Mouse (Mus musculus): Measurements from ENCODE around the gene Marcks. TPM values are rescaled to one million over a fixed set of nuclear protein-coding genes. Genes with fewer than 3 reads are reported as not detected.

Gene Marcks
- polyA plus RNA-seq, 1 experiment from 2014 or later: 99.9 TPM

GRCm38 (mm10) chr10:37157156-37157555, 18.4 kb upstream of the Marcks start:
- no peak overlapping the region for H3K4me3 ChIP-seq (ENCODE audit: low read depth, low read length)
- 0 out of 2 replicates have a peak, but pooled peaks cover 4% of the 10 kb centered on the region for H3K9me3 ChIP-seq (replicated peaks; ENCODE audit: control insufficient read depth, low read length)
- H3K4me1 ChIP-seq (ENCODE audit: control insufficient read depth, insufficient read depth, low read length): no peaks in the 10 kb centered on the region
- H3K4me2 ChIP-seq: no peak overlapping the region
- H3K9ac ChIP-seq (ENCODE audit: low read depth, low read length): no peak overlapping the region
- H3K27me3 ChIP-seq (ENCODE audit: control insufficient read depth, insufficient read depth, low read length): no peaks in the 10 kb centered on the region
- no peak for ATAC-seq (replicated peaks; ENCODE audit: insufficient number of reproducible peaks, low FRiP score, low TSS enrichment)
- H3K36me3 ChIP-seq (ENCODE audit: control insufficient read depth, insufficient read depth, low read length): no peaks in the 10 kb centered on the region
- no peak overlapping the region for H3K27ac ChIP-seq (ENCODE audit: low read depth, low read length)
- 89% methylated on average over 5 of the region's 5 CpGs for WGBS (ENCODE audit: insufficient replicate concordance)

- Histone ChIP-seq H3K4me2 (no peak overlapping the region), H3K9ac (ENCODE audit: low read depth, low read length) (no peak overlapping the region), H3K27me3 (ENCODE audit: control insufficient read depth, insufficient read depth, low read length) (no peaks in the 10 kb centered on the region), H3K4me3 (ENCODE audit: low read depth, low read length) (no peak overlapping the region), H3K36me3 (ENCODE audit: control insufficient read depth, insufficient read depth, low read length) (no peaks in the 10 kb centered on the region), H3K9me3 (replicated peaks; ENCODE audit: control insufficient read depth, low read length) (0 out of 2 replicates have a peak, but pooled peaks cover 4% of the 10 kb centered on the region), H3K4me1 (ENCODE audit: control insufficient read depth, insufficient read depth, low read length) (no peaks in the 10 kb centered on the region), H3K27ac (ENCODE audit: low read depth, low read length) (no peak overlapping the region)
- no peak for ATAC-seq (replicated peaks; ENCODE audit: insufficient number of reproducible peaks, low FRiP score, low TSS enrichment)
- 58% methylated on average over 1 of the region's 2 CpGs for WGBS (ENCODE audit: insufficient replicate concordance)
Observed at GRCm38 (mm10) chr10:37155131-37155530, 16.4 kb upstream of the Marcks start.

GRCm38 (mm10) chr10:37151539-37152271, 13.0 kb upstream of the Marcks start:
- H3K27me3 ChIP-seq (ENCODE audit: control insufficient read depth, insufficient read depth, low read length): no peaks in the 10 kb centered on the region
- 0 out of 2 replicates have a peak, but pooled peaks cover 2% of the 10 kb centered on the region for H3K9me3 ChIP-seq (replicated peaks; ENCODE audit: control insufficient read depth, low read length)
- no peaks in the 10 kb centered on the region for H3K4me1 ChIP-seq (ENCODE audit: control insufficient read depth, insufficient read depth, low read length)
- no peaks in the 10 kb centered on the region for H3K36me3 ChIP-seq (ENCODE audit: control insufficient read depth, insufficient read depth, low read length)
- H3K4me2 ChIP-seq: no peak overlapping the region
- no peak for ATAC-seq (replicated peaks; ENCODE audit: insufficient number of reproducible peaks, low FRiP score, low TSS enrichment)
- no peak overlapping the region for H3K9ac ChIP-seq (ENCODE audit: low read depth, low read length)
- H3K4me3 ChIP-seq (ENCODE audit: low read depth, low read length): no peak overlapping the region
- WGBS (ENCODE audit: insufficient replicate concordance): 85% methylated on average over 7 of the region's 7 CpGs
- H3K27ac ChIP-seq (ENCODE audit: low read depth, low read length): no peak overlapping the region

GRCm38 (mm10) chr10:37148016-37148415, 9.3 kb upstream of the Marcks start:
- no peaks in the 10 kb centered on the region for H3K36me3 ChIP-seq (ENCODE audit: control insufficient read depth, insufficient read depth, low read length)
- H3K4me1 ChIP-seq (ENCODE audit: control insufficient read depth, insufficient read depth, low read length): no peaks in the 10 kb centered on the region
- no peak overlapping the region for H3K27ac ChIP-seq (ENCODE audit: low read depth, low read length)
- no peaks in the 10 kb centered on the region for H3K27me3 ChIP-seq (ENCODE audit: control insufficient read depth, insufficient read depth, low read length)
- no peak overlapping the region for H3K4me3 ChIP-seq (ENCODE audit: low read depth, low read length)
- 58% methylated on average over 3 of the region's 3 CpGs for WGBS (ENCODE audit: insufficient replicate concordance)
- no peak for ATAC-seq (replicated peaks; ENCODE audit: insufficient number of reproducible peaks, low FRiP score, low TSS enrichment)
- H3K9me3 ChIP-seq (replicated peaks; ENCODE audit: control insufficient read depth, low read length): no peaks in the 10 kb centered on the region
- H3K4me2 ChIP-seq: no peak overlapping the region
- no peak overlapping the region for H3K9ac ChIP-seq (ENCODE audit: low read depth, low read length)

- H3K9ac ChIP-seq (ENCODE audit: low read depth, low read length): no peak overlapping the region
- H3K36me3 ChIP-seq (ENCODE audit: control insufficient read depth, insufficient read depth, low read length): no peaks in the 10 kb centered on the region
- no peak overlapping the region for H3K4me2 ChIP-seq
- no peak overlapping the region for H3K4me3 ChIP-seq (ENCODE audit: low read depth, low read length)
- H3K9me3 ChIP-seq (replicated peaks; ENCODE audit: control insufficient read depth, low read length): no peaks in the 10 kb centered on the region
- WGBS (ENCODE audit: insufficient replicate concordance): 75% methylated on average over 1 of the region's 1 CpGs
- no peak overlapping the region for H3K27ac ChIP-seq (ENCODE audit: low read depth, low read length)
- ATAC-seq (replicated peaks; ENCODE audit: insufficient number of reproducible peaks, low FRiP score, low TSS enrichment): no peak
- peaks cover 4% of the 10 kb centered on the region; the same call in 1 of the 2 replicates for H3K4me1 ChIP-seq (ENCODE audit: control insufficient read depth, insufficient read depth, low read length)
- H3K27me3 ChIP-seq (ENCODE audit: control insufficient read depth, insufficient read depth, low read length): no peaks in the 10 kb centered on the region
Observed at GRCm38 (mm10) chr10:37145456-37145855, 6.7 kb upstream of the Marcks start.

- Histone ChIP-seq H3K9me3 (replicated peaks; ENCODE audit: control insufficient read depth, low read length) (no peaks in the 10 kb centered on the region), H3K4me3 (ENCODE audit: low read depth, low read length) (peak overlapping the region; percentile 72), H3K27ac (ENCODE audit: low read depth, low read length) (no peak overlapping the region), H3K9ac (ENCODE audit: low read depth, low read length) (no peak overlapping the region), H3K36me3 (ENCODE audit: control insufficient read depth, insufficient read depth, low read length) (no peaks in the 10 kb centered on the region), H3K4me1 (ENCODE audit: control insufficient read depth, insufficient read depth, low read length) (peaks cover 4% of the 10 kb centered on the region; the same call in 1 of the 2 replicates), H3K27me3 (ENCODE audit: control insufficient read depth, insufficient read depth, low read length) (no peaks in the 10 kb centered on the region), H3K4me2 (peak overlapping the region; percentile 94)
- WGBS (ENCODE audit: insufficient replicate concordance): 58% methylated on average over 4 of the region's 4 CpGs
- ATAC-seq (replicated peaks; ENCODE audit: insufficient number of reproducible peaks, low FRiP score, low TSS enrichment): no peak
Observed at GRCm38 (mm10) chr10:37141621-37142020, 2.9 kb upstream of the Marcks start.

- Histone ChIP-seq H3K4me3 (ENCODE audit: low read depth, low read length) (peak overlapping the region; percentile 72), H3K27ac (ENCODE audit: low read depth, low read length) (peak overlapping the region; percentile 96), H3K36me3 (ENCODE audit: control insufficient read depth, insufficient read depth, low read length) (no peaks in the 10 kb centered on the region), H3K4me1 (ENCODE audit: control insufficient read depth, insufficient read depth, low read length) (peaks cover 4% of the 10 kb centered on the region; the same call in 1 of the 2 replicates), H3K9ac (ENCODE audit: low read depth, low read length) (peak overlapping the region; percentile 99), H3K27me3 (ENCODE audit: control insufficient read depth, insufficient read depth, low read length) (no peaks in the 10 kb centered on the region), H3K4me2 (peak overlapping the region; percentile 94), H3K9me3 (replicated peaks; ENCODE audit: control insufficient read depth, low read length) (no peaks in the 10 kb centered on the region)
- 1% methylated on average over 45 of the region's 47 CpGs for WGBS (ENCODE audit: insufficient replicate concordance)
- ATAC-seq (replicated peaks; ENCODE audit: insufficient number of reproducible peaks, low FRiP score, low TSS enrichment): peak; percentile 79
Observed at GRCm38 (mm10) chr10:37140736-37141451, 2.2 kb upstream of the Marcks start.

- H3K4me1 ChIP-seq (ENCODE audit: control insufficient read depth, insufficient read depth, low read length): peaks cover 4% of the 10 kb centered on the region; the same call in 1 of the 2 replicates
- H3K9me3 ChIP-seq (replicated peaks; ENCODE audit: control insufficient read depth, low read length): no peaks in the 10 kb centered on the region
- H3K27me3 ChIP-seq (ENCODE audit: control insufficient read depth, insufficient read depth, low read length): no peaks in the 10 kb centered on the region
- H3K4me2 ChIP-seq: peak overlapping the region; percentile 94
- H3K36me3 ChIP-seq (ENCODE audit: control insufficient read depth, insufficient read depth, low read length): no peaks in the 10 kb centered on the region
- peak overlapping the region; percentile 72 for H3K4me3 ChIP-seq (ENCODE audit: low read depth, low read length)
- ATAC-seq (replicated peaks; ENCODE audit: insufficient number of reproducible peaks, low FRiP score, low TSS enrichment): no peak
- peak overlapping the region; percentile 96 for H3K27ac ChIP-seq (ENCODE audit: low read depth, low read length)
- WGBS (ENCODE audit: insufficient replicate concordance): under 1% methylated on average over 24 of the region's 24 CpGs
- peak overlapping the region; percentile 99 for H3K9ac ChIP-seq (ENCODE audit: low read depth, low read length)
Observed at GRCm38 (mm10) chr10:37140166-37140735, 1.5 kb upstream of the Marcks start.
